ENCODE assay signal across 11 mouse cellular contexts in genomic region chr4:57250636-57251035, GRCm38 (mm10). TPM values are rescaled to one million over a fixed set of nuclear protein-coding genes. Genes with fewer than 3 reads are reported as not detected.
A peak's percentile ranks its signal among the peaks of the same experiment; 100 is the strongest.
DNase-seq lines count a peak whose midpoint lies in the region; ATAC-seq and TF ChIP-seq lines count a peak whose summit lies in the region.
"Had no signal": no experiment of that assay in that cellular context is flagged by ENCODE, and none has a peak within 500 bp of the region (broad histone marks: within the 10 kb centered on the region; RNA-seq: fewer than 3 reads in every experiment).

No protein-coding gene starts in this region.

- H3K27ac ChIP-seq in heart, postnatal 0 days (ENCODE audit: low read depth) = no peak overlapping the region
- no peak overlapping the region for H3K27ac ChIP-seq in heart, embryonic 10.5 days
- no peak overlapping the region for H3K27ac ChIP-seq in liver, postnatal 0 days (ENCODE audit: low read depth)
- H3K27ac ChIP-seq: limb, embryonic 13.5 days had no signal

- no peak overlapping the region for H3K4me2 ChIP-seq in heart, postnatal 0 days (ENCODE audit: low read depth, low read length)
- H3K4me2 ChIP-seq in liver, postnatal 0 days (ENCODE audit: low read depth, low read length) = no peak overlapping the region
- H3K4me2 ChIP-seq: limb, embryonic 13.5 days had no signal

- peaks cover 6% of the 10 kb centered on the region; the same call in 1 of the 2 replicates for H3K4me1 ChIP-seq in heart, postnatal 0 days (ENCODE audit: control insufficient read depth, insufficient read depth)
- H3K4me1 ChIP-seq in heart, embryonic 10.5 days = peaks cover 23% of the 10 kb centered on the region
- H3K4me1 ChIP-seq in liver, postnatal 0 days (ENCODE audit: insufficient read depth) = no peaks in the 10 kb centered on the region

- no peaks in the 10 kb centered on the region for H3K36me3 ChIP-seq in heart, postnatal 0 days (replicated peaks; ENCODE audit: control insufficient read depth, insufficient read depth, low read length)
- H3K36me3 ChIP-seq in heart, embryonic 10.5 days = no peaks in the 10 kb centered on the region
- H3K36me3 ChIP-seq in liver, postnatal 0 days (replicated peaks; ENCODE audit: insufficient read depth, low read length) = no peaks in the 10 kb centered on the region
- H3K36me3 ChIP-seq: limb, embryonic 13.5 days had no signal

- WGBS in heart, postnatal 0 days = 5% methylated on average over 2 of the region's 2 CpGs
- 31% methylated on average over 2 of the region's 2 CpGs for WGBS in heart, embryonic 10.5 days
- 9% methylated on average over 2 of the region's 2 CpGs for WGBS in liver, postnatal 0 days (ENCODE audit: insufficient replicate concordance)

- H3K27me3 ChIP-seq in heart, postnatal 0 days (ENCODE audit: control insufficient read depth, insufficient read depth, low read length) = no peaks in the 10 kb centered on the region
- H3K27me3 ChIP-seq in heart, embryonic 10.5 days (ENCODE audit: insufficient read depth, poor library complexity, severe bottlenecking) = no peaks in the 10 kb centered on the region
- no peaks in the 10 kb centered on the region for H3K27me3 ChIP-seq in liver, postnatal 0 days (ENCODE audit: insufficient read depth, low read length)
- H3K27me3 ChIP-seq: limb, embryonic 13.5 days had no signal

- no peak for TF ChIP-seq EP300 in heart, postnatal 0 days (IDR thresholded peaks at IDR 0.05; ENCODE audit: low read depth)
- no peak for TF ChIP-seq EP300 in liver, postnatal 0 days (IDR thresholded peaks at IDR 0.05; ENCODE audit: low read depth)

- peak; percentile 60 for TF ChIP-seq CTCF in heart, postnatal 0 days (IDR thresholded peaks at IDR 0.05; ENCODE audit: low read depth)
- peak; percentile 57 for TF ChIP-seq CTCF in liver, postnatal 0 days (IDR thresholded peaks at IDR 0.05; ENCODE audit: low read depth)

- no peak for ATAC-seq in heart, postnatal 0 days (ENCODE audit: insufficient read depth, low read depth)
- peak; percentile 63 for ATAC-seq in liver, postnatal 0 days
- ATAC-seq: activated CD4-positive, CD25-positive, alpha-beta regulatory T cell, adult 4 months had no signal

- no peak for DNase-seq in heart, postnatal 0 days (ENCODE audit: low spot score)
- no peak for DNase-seq in heart, embryonic 10.5 days (ENCODE audit: low spot score)
- no peak for DNase-seq in liver, postnatal 0 days
- DNase-seq in liver (no peak), NIH3T3 (ENCODE audit: low read depth) (peak; percentile 60)
- DNase-seq in induced T-regulatory cell, adult 2 months (ENCODE audit: low read depth) = peak; percentile 11
- no peak for DNase-seq in spleen, postnatal 4 days (ENCODE audit: low spot score in 2 of 2)
- DNase-seq in testis, postnatal 14 days (ENCODE audit: low spot score) = no peak
- DNase-seq: gastrocnemius, postnatal 36 days had no signal

- H3K4me3 ChIP-seq in heart, postnatal 0 days (ENCODE audit: low read depth, low read length) = no peak overlapping the region
- H3K4me3 ChIP-seq in heart, embryonic 10.5 days = no peak overlapping the region
- no peak overlapping the region for H3K4me3 ChIP-seq in liver, postnatal 0 days (ENCODE audit: low read depth, low read length)
- H3K4me3 ChIP-seq: limb, embryonic 13.5 days had no signal

- H3K9ac ChIP-seq in heart, postnatal 0 days (replicated peaks; ENCODE audit: low read depth, low read length) = no peak overlapping the region
- no peak overlapping the region for H3K9ac ChIP-seq in liver, postnatal 0 days (replicated peaks)
- H3K9ac ChIP-seq: limb, embryonic 13.5 days had no signal

- no peaks in the 10 kb centered on the region for H3K9me3 ChIP-seq in heart, postnatal 0 days (replicated peaks; ENCODE audit: control insufficient read depth, low read length)
- no peaks in the 10 kb centered on the region for H3K9me3 ChIP-seq in heart, embryonic 10.5 days
- H3K9me3 ChIP-seq in liver, postnatal 0 days (ENCODE audit: low read length) = no peaks in the 10 kb centered on the region
- H3K9me3 ChIP-seq: limb, embryonic 13.5 days had no signal

RNA-seq across cellular contexts. Expression of gene Ptpn3, which starts 51.0 kb away (rescaled TPM):
- total RNA-seq in heart, postnatal 0 days (2014; rRNA removed; ENCODE audit: low replicate concordance) = 1.0 and 3.4 TPM in 2 replicates
- polyA plus RNA-seq in heart, postnatal 0 days (2015; fragmentation: Nextera tagmentation; extraction: Ambion mirVana) = 2.2 and 2.3 TPM in 2 replicates
- polyA plus RNA-seq in heart, embryonic 10.5 days (2016; fragmentation: Nextera tagmentation; extraction: Ambion mirVana) = 0.90 and 1.7 TPM in 2 replicates
- 2.5 and 3.0 TPM in 2 replicates for polyA plus RNA-seq in liver, postnatal 0 days (2015; fragmentation: Nextera tagmentation; extraction: Ambion mirVana)

Comparison
In these comparisons a context has a peak if more than half of its experiments do, and no peak if none do; other contexts are left out.
1. DNase-seq: peak in NIH3T3 (single experiment) and induced T-regulatory cell, adult 2 months (single experiment); none in heart, postnatal 0 days (single experiment), heart, embryonic 10.5 days (single experiment), liver, postnatal 0 days (single experiment), liver (single experiment), spleen, postnatal 4 days (0 of 2) and testis, postnatal 14 days (single experiment).